18 mouse cellular contexts compared by ENCODE assay signal in the genomic region with DNA sequence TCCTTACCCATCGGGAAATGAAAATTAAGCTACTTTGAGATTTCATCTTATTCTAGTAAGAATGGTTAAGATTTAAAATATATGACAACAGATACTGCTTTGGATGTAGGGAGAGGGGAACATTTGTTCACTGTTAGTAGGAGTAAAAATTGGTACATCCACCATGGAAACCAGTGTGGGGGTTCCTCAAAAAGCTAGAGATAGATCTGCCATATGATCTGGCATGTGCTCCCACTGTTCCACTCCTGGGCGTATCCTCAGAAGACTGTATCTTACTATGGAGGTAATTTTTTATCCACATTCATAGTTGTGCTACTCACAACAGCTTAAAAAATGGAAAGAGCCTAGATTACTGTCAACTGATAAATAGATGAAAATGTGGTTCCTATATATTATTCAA.
DNase-seq lines count a peak whose midpoint lies in the region; ATAC-seq lines count a peak whose summit lies in the region.
"Had no signal": no experiment of that assay in that cellular context is flagged by ENCODE, and none has a peak within 500 bp of the region (broad histone marks: within the 10 kb centered on the region; RNA-seq: fewer than 3 reads in every experiment).

No protein-coding gene starts in this region.

- peak; percentile 89 for ATAC-seq in frontal cortex, adult (ENCODE audit: low TSS enrichment)
- ATAC-seq: CD4-positive, CD25-positive, alpha-beta regulatory T cell, adult 4 months; forebrain, embryonic 15.5 days had no signal

- no peak for DNase-seq in frontal cortex, postnatal 25 days (ENCODE audit: low spot score in 2 of 2)
- DNase-seq in layer of hippocampus, adult 18-20 months (ENCODE audit: low spot score in 2 of 2) = peak; percentile 47 to 76
- DNase-seq in layer of hippocampus, postnatal 10 days (ENCODE audit: low spot score in 2 of 2) = no peak
- DNase-seq in right cerebral cortex, adult 18-20 months = peak; percentile 40
- DNase-seq in right cerebral cortex, postnatal 25 days = no peak
- peak; percentile 75 for DNase-seq in telencephalon, adult 2 months (ENCODE audit: low read depth, low spot score)
- DNase-seq: adrenal gland, adult 8-10 months; adrenal gland, postnatal 36 days; B cell, adult 2 months; cerebellum, adult 11-12 months; cerebellum, adult 9-10 months; cerebellum, postnatal 25 days; gastrocnemius, postnatal 36 days; heart, adult 18-20 months; heart, postnatal 14 days had no signal

Comparison
In these comparisons a context has a peak if more than half of its experiments do, and no peak if none do; other contexts are left out.
1. DNase-seq: peak in layer of hippocampus, adult 18-20 months (2 of 2), right cerebral cortex, adult 18-20 months (single experiment) and telencephalon, adult 2 months (single experiment); none in frontal cortex, postnatal 25 days (0 of 2), layer of hippocampus, postnatal 10 days (0 of 2) and right cerebral cortex, postnatal 25 days (single experiment).